Mouse (Mus musculus): ENCODE results near the gene Usp12.
A peak's percentile ranks its signal among the peaks of the same experiment; 100 is the strongest.
"Not testable (repeated sequence)": the region's sequence is repeated elsewhere in the genome, so short reads cannot be mapped to it uniquely, and the experiment has no call there.

The Usp12 gene

GRCm38 (mm10) chr5:146750958-146751357 lies 43.8 kb downstream of the Usp12 start:
- no peak for TF ChIP-seq NANOG (IDR thresholded peaks at IDR 0.05; ENCODE audit: borderline replicate concordance, low read length)
- no peak for TF ChIP-seq CTCF (conservative IDR thresholded peaks at IDR 0.05; ENCODE audit: low read length)
- no peak for TF ChIP-seq POU5F1 (IDR thresholded peaks at IDR 0.05; ENCODE audit: borderline replicate concordance, low read length)
- H3K27me3 ChIP-seq (ENCODE audit: insufficient read depth, low read length): no peaks in the 10 kb centered on the region
- H3K4me1 ChIP-seq (replicated peaks; ENCODE audit: low read depth, low read length): peaks cover 16% of the 10 kb centered on the region

GRCm38 (mm10) chr5:146750273-146750672 lies 44.5 kb downstream of the Usp12 start:
- no peaks in the 10 kb centered on the region for H3K9me3 ChIP-seq (ENCODE audit: low read length)
- no peaks in the 10 kb centered on the region for H3K27me3 ChIP-seq (ENCODE audit: insufficient read depth, low read length)
- TF ChIP-seq NANOG (IDR thresholded peaks at IDR 0.05; ENCODE audit: borderline replicate concordance, low read length) (no peak), CTCF (conservative IDR thresholded peaks at IDR 0.05; ENCODE audit: low read length) (no peak), POU5F1 (IDR thresholded peaks at IDR 0.05; ENCODE audit: borderline replicate concordance, low read length) (no peak)
- peaks cover 66% of the 10 kb centered on the region for H3K36me3 ChIP-seq (ENCODE audit: insufficient read depth, low read length)
- H3K4me1 ChIP-seq (replicated peaks; ENCODE audit: low read depth, low read length): peaks cover 15% of the 10 kb centered on the region
- H3K4me3 ChIP-seq (replicated peaks; ENCODE audit: low read length): no peak overlapping the region

More at GRCm38 (mm10) chr5:146750958-146751357, 43.8 kb downstream of the Usp12 start:
- H3K4me3 ChIP-seq (replicated peaks; ENCODE audit: low read length): no peak overlapping the region
- H3K9me3 ChIP-seq (ENCODE audit: low read length): no peaks in the 10 kb centered on the region
- H3K36me3 ChIP-seq (ENCODE audit: insufficient read depth, low read length): peaks cover 72% of the 10 kb centered on the region

GRCm38 (mm10) chr5:146749857-146750256 lies 44.9 kb downstream of the Usp12 start:
- Histone ChIP-seq H3K9me3 (ENCODE audit: low read length) (no peaks in the 10 kb centered on the region), H3K4me1 (replicated peaks; ENCODE audit: low read depth, low read length) (peaks cover 15% of the 10 kb centered on the region), H3K36me3 (ENCODE audit: insufficient read depth, low read length) (peaks cover 63% of the 10 kb centered on the region), H3K4me3 (replicated peaks; ENCODE audit: low read length) (no peak overlapping the region), H3K27me3 (ENCODE audit: insufficient read depth, low read length) (no peaks in the 10 kb centered on the region)
- no peak for TF ChIP-seq POU5F1 (IDR thresholded peaks at IDR 0.05; ENCODE audit: borderline replicate concordance, low read length)
- no peak for TF ChIP-seq CTCF (conservative IDR thresholded peaks at IDR 0.05; ENCODE audit: low read length)
- no peak for TF ChIP-seq NANOG (IDR thresholded peaks at IDR 0.05; ENCODE audit: borderline replicate concordance, low read length)

GRCm38 (mm10) chr5:146736970-146737495 lies 57.8 kb downstream of the Usp12 start:
- H3K27me3 ChIP-seq (ENCODE audit: insufficient read depth, low read length): no peaks in the 10 kb centered on the region
- no peak for TF ChIP-seq NANOG (IDR thresholded peaks at IDR 0.05; ENCODE audit: borderline replicate concordance, low read length)
- no peak for TF ChIP-seq POU5F1 (IDR thresholded peaks at IDR 0.05; ENCODE audit: borderline replicate concordance, low read length)
- H3K4me1 ChIP-seq (replicated peaks; ENCODE audit: low read depth, low read length): peaks cover 64% of the 10 kb centered on the region
- H3K9me3 ChIP-seq (ENCODE audit: low read length): no peaks in the 10 kb centered on the region
- peaks cover 64% of the 10 kb centered on the region for H3K36me3 ChIP-seq (ENCODE audit: insufficient read depth, low read length)
- H3K4me3 ChIP-seq (replicated peaks; ENCODE audit: low read length): peak overlapping the region; percentile 23; the same call in 1 of the 2 replicates

- H3K27me3 ChIP-seq (ENCODE audit: insufficient read depth, low read length): no peaks in the 10 kb centered on the region
- peaks cover 62% of the 10 kb centered on the region for H3K36me3 ChIP-seq (ENCODE audit: insufficient read depth, low read length)
- peak overlapping the region; percentile 23; the same call in 1 of the 2 replicates for H3K4me3 ChIP-seq (replicated peaks; ENCODE audit: low read length)
- H3K9me3 ChIP-seq (ENCODE audit: low read length): no peaks in the 10 kb centered on the region
- no peak for TF ChIP-seq POU5F1 (IDR thresholded peaks at IDR 0.05; ENCODE audit: borderline replicate concordance, low read length)
- TF ChIP-seq CTCF (conservative IDR thresholded peaks at IDR 0.05; ENCODE audit: low read length): no peak
- no peak for TF ChIP-seq NANOG (IDR thresholded peaks at IDR 0.05; ENCODE audit: borderline replicate concordance, low read length)
- H3K4me1 ChIP-seq (replicated peaks; ENCODE audit: low read depth, low read length): peaks cover 67% of the 10 kb centered on the region
These were observed 58.5 kb downstream of the Usp12 start for GRCm38 (mm10) chr5:146736348-146736747.

- not testable (repeated sequence) for H3K4me3 ChIP-seq (replicated peaks; ENCODE audit: low read length); H3K9me3 ChIP-seq (ENCODE audit: low read length); H3K27me3 ChIP-seq (ENCODE audit: insufficient read depth, low read length)
- H3K4me1 ChIP-seq (replicated peaks; ENCODE audit: low read depth, low read length): peaks cover 67% of the 10 kb centered on the region
- H3K36me3 ChIP-seq (ENCODE audit: insufficient read depth, low read length): peaks cover 50% of the 10 kb centered on the region
These were observed 59.8 kb downstream of the Usp12 start for GRCm38 (mm10) chr5:146735054-146735453.

- no peak for TF ChIP-seq CTCF (conservative IDR thresholded peaks at IDR 0.05; ENCODE audit: low read length)
- TF ChIP-seq NANOG (IDR thresholded peaks at IDR 0.05; ENCODE audit: borderline replicate concordance, low read length): no peak
- no peak for TF ChIP-seq POU5F1 (IDR thresholded peaks at IDR 0.05; ENCODE audit: borderline replicate concordance, low read length)
- no peaks in the 10 kb centered on the region for H3K27me3 ChIP-seq (ENCODE audit: insufficient read depth, low read length)
- H3K9me3 ChIP-seq (ENCODE audit: low read length): no peaks in the 10 kb centered on the region
- H3K4me3 ChIP-seq (replicated peaks; ENCODE audit: low read length): no peak overlapping the region
- peaks cover 40% of the 10 kb centered on the region for H3K36me3 ChIP-seq (ENCODE audit: insufficient read depth, low read length)
- H3K4me1 ChIP-seq (replicated peaks; ENCODE audit: low read depth, low read length): peaks cover 64% of the 10 kb centered on the region
These were observed 60.7 kb downstream of the Usp12 start for GRCm38 (mm10) chr5:146733888-146734640.

- Histone ChIP-seq H3K4me3 (replicated peaks; ENCODE audit: low read length) (no peak overlapping the region), H3K9me3 (ENCODE audit: low read length) (no peaks in the 10 kb centered on the region), H3K4me1 (replicated peaks; ENCODE audit: low read depth, low read length) (peaks cover 58% of the 10 kb centered on the region), H3K36me3 (ENCODE audit: insufficient read depth, low read length) (peaks cover 33% of the 10 kb centered on the region), H3K27me3 (ENCODE audit: insufficient read depth, low read length) (no peaks in the 10 kb centered on the region)
- TF ChIP-seq POU5F1 (IDR thresholded peaks at IDR 0.05; ENCODE audit: borderline replicate concordance, low read length) (no peak), CTCF (conservative IDR thresholded peaks at IDR 0.05; ENCODE audit: low read length) (no peak), NANOG (IDR thresholded peaks at IDR 0.05; ENCODE audit: borderline replicate concordance, low read length) (no peak)
These were observed 61.4 kb downstream of the Usp12 start for GRCm38 (mm10) chr5:146733372-146733771.
